Mouse (Mus musculus) embryonic fibroblast, embryonic 13.5 days (primary cell): ENCODE measurements at regions not wholly inside any gene's neighbourhood (a gene's known extent, or its start where the extent isn't known, plus 50 kb on each side); places are given as distances from the start of the nearest gene placed in this dataset.

Source experiments
- CTCF ChIP-seq: IDR thresholded peaks from 2 replicates; pipeline ENCODE4 v1.5.1; 2011; ENCODE audit warnings: mild to moderate bottlenecking, control low read depth, low read length, moderate library complexity, borderline replicate concordance; ENCODE audit not compliant: insufficient read depth
- POLR2A ChIP-seq: IDR thresholded peaks from 2 replicates; pipeline ENCODE4 v1.6.1; 2011; ENCODE audit warnings: low read depth, mild to moderate bottlenecking, control low read depth, low read length, moderate library complexity

- TF ChIP-seq CTCF (no peak), POLR2A (no peak)
Measured at GRCm38 (mm10) chr7:95971863-95972262, 199.2 kb upstream of the Tenm4 start.
